Mouse (Mus musculus) embryonic fibroblast, embryonic 13.5 days (primary cell): ENCODE data around the gene Gm10638.

Experiments used
- CTCF ChIP-seq: IDR thresholded peaks from 2 replicates; pipeline ENCODE4 v1.5.1; 2011; ENCODE audit warnings: mild to moderate bottlenecking, control low read depth, low read length, moderate library complexity, borderline replicate concordance; ENCODE audit not compliant: insufficient read depth
- POLR2A ChIP-seq: IDR thresholded peaks from 2 replicates; pipeline ENCODE4 v1.6.1; 2011; ENCODE audit warnings: low read depth, mild to moderate bottlenecking, control low read depth, low read length, moderate library complexity

DNA sequence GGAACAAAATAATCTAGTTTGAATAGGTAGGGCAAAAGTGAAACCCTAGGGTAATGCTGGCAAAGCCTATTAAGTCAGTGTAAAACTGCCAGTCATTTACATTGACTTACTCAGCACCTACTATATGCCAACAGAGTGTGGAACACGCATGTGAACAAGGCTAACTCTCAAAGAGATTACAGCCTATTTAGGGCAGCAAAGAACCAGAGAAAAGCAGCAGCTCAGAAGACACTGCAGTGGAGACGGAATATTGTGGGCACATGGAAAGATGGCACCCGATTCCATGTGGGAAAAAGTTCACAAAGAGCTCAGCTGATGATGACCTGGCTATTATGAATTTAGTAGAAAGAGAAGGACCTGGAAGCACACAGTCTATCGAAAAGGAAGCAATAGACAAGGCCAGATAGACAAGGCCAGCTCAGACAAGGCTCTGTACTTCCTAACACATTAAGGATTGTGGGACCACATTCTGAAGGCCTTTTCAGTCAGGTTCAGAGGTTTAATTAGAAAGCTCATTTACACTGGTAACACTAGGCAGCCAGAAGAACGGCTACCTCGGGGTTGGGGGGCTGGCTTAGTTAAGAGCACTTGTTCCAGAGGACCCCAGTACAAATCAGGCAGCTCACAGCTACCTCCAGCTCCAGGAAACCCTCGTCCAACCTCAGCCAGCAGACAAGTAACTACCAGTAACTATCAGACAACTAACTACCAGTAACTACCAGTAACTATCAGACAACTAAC lies 2.7 kb upstream of the Gm10638 start:
- TF ChIP-seq POLR2A (no peak), CTCF (no peak)
